Mouse (Mus musculus): ENCODE measurements around the gene Chn2. TPM values are rescaled to one million over a fixed set of nuclear protein-coding genes. Genes with fewer than 3 reads are reported as not detected.

Chn2 gene
- polyA plus RNA-seq, 1 experiment from 2014 or later, result 6.2 TPM

GRCm38 (mm10) chr6:54130881-54131280 is 91.5 kb downstream of the Chn2 start:
- Histone ChIP-seq H3K9me3 (replicated peaks; ENCODE audit: control insufficient read depth, low read length) (no peaks in the 10 kb centered on the region), H3K9ac (ENCODE audit: low read depth, low read length) (no peak overlapping the region), H3K4me3 (ENCODE audit: low read depth, low read length) (no peak overlapping the region), H3K27ac (ENCODE audit: low read depth, low read length) (no peak overlapping the region), H3K27me3 (ENCODE audit: control insufficient read depth, insufficient read depth, low read length) (no peaks in the 10 kb centered on the region), H3K36me3 (ENCODE audit: control insufficient read depth, insufficient read depth, low read length) (no peaks in the 10 kb centered on the region), H3K4me1 (ENCODE audit: control insufficient read depth, insufficient read depth, low read length) (0 out of 2 replicates have a peak, but pooled peaks cover 3% of the 10 kb centered on the region), H3K4me2 (no peak overlapping the region)
- ATAC-seq (replicated peaks; ENCODE audit: insufficient number of reproducible peaks, low FRiP score, low TSS enrichment), result no peak
- WGBS (ENCODE audit: insufficient replicate concordance), result 78% methylated on average over 3 of the region's 3 CpGs

GRCm38 (mm10) chr6:54132576-54132975 is 93.2 kb downstream of the Chn2 start:
- no peak overlapping the region for H3K9ac ChIP-seq (ENCODE audit: low read depth, low read length)
- no peak overlapping the region for H3K27ac ChIP-seq (ENCODE audit: low read depth, low read length)
- no peaks in the 10 kb centered on the region for H3K9me3 ChIP-seq (replicated peaks; ENCODE audit: control insufficient read depth, low read length)
- no peaks in the 10 kb centered on the region for H3K36me3 ChIP-seq (ENCODE audit: control insufficient read depth, insufficient read depth, low read length)
- no peak overlapping the region for H3K4me3 ChIP-seq (ENCODE audit: low read depth, low read length)
- 0 out of 2 replicates have a peak, but pooled peaks cover 3% of the 10 kb centered on the region for H3K4me1 ChIP-seq (ENCODE audit: control insufficient read depth, insufficient read depth, low read length)
- ATAC-seq (replicated peaks; ENCODE audit: insufficient number of reproducible peaks, low FRiP score, low TSS enrichment), result no peak
- H3K4me2 ChIP-seq, result no peak overlapping the region
- 61% methylated on average over 1 of the region's 1 CpGs for WGBS (ENCODE audit: insufficient replicate concordance)
- H3K27me3 ChIP-seq (ENCODE audit: control insufficient read depth, insufficient read depth, low read length), result no peaks in the 10 kb centered on the region

- Histone ChIP-seq H3K9me3 (replicated peaks; ENCODE audit: control insufficient read depth, low read length) (no peaks in the 10 kb centered on the region), H3K27me3 (ENCODE audit: control insufficient read depth, insufficient read depth, low read length) (no peaks in the 10 kb centered on the region), H3K4me2 (no peak overlapping the region), H3K36me3 (ENCODE audit: control insufficient read depth, insufficient read depth, low read length) (no peaks in the 10 kb centered on the region), H3K27ac (ENCODE audit: low read depth, low read length) (no peak overlapping the region), H3K4me3 (ENCODE audit: low read depth, low read length) (no peak overlapping the region), H3K9ac (ENCODE audit: low read depth, low read length) (no peak overlapping the region), H3K4me1 (ENCODE audit: control insufficient read depth, insufficient read depth, low read length) (0 out of 2 replicates have a peak, but pooled peaks cover 3% of the 10 kb centered on the region)
- WGBS (ENCODE audit: insufficient replicate concordance), result 79% methylated on average over 5 of the region's 5 CpGs
- no peak for ATAC-seq (replicated peaks; ENCODE audit: insufficient number of reproducible peaks, low FRiP score, low TSS enrichment)
Observed at GRCm38 (mm10) chr6:54133231-54133630, 93.9 kb downstream of the Chn2 start.

GRCm38 (mm10) chr6:54138157-54138556 is 98.8 kb downstream of the Chn2 start:
- Histone ChIP-seq H3K4me1 (ENCODE audit: control insufficient read depth, insufficient read depth, low read length) (no peaks in the 10 kb centered on the region), H3K27ac (ENCODE audit: low read depth, low read length) (no peak overlapping the region), H3K9me3 (replicated peaks; ENCODE audit: control insufficient read depth, low read length) (no peaks in the 10 kb centered on the region), H3K4me3 (ENCODE audit: low read depth, low read length) (no peak overlapping the region), H3K9ac (ENCODE audit: low read depth, low read length) (no peak overlapping the region), H3K27me3 (ENCODE audit: control insufficient read depth, insufficient read depth, low read length) (no peaks in the 10 kb centered on the region), H3K36me3 (ENCODE audit: control insufficient read depth, insufficient read depth, low read length) (no peaks in the 10 kb centered on the region), H3K4me2 (no peak overlapping the region)
- no peak for ATAC-seq (replicated peaks; ENCODE audit: insufficient number of reproducible peaks, low FRiP score, low TSS enrichment)
- 82% methylated on average over 9 of the region's 9 CpGs for WGBS (ENCODE audit: insufficient replicate concordance)

GRCm38 (mm10) chr6:54140488-54140887 is 101.1 kb downstream of the Chn2 start:
- Histone ChIP-seq H3K27ac (ENCODE audit: low read depth, low read length) (no peak overlapping the region), H3K4me1 (ENCODE audit: control insufficient read depth, insufficient read depth, low read length) (no peaks in the 10 kb centered on the region), H3K27me3 (ENCODE audit: control insufficient read depth, insufficient read depth, low read length) (no peaks in the 10 kb centered on the region), H3K4me2 (no peak overlapping the region), H3K36me3 (ENCODE audit: control insufficient read depth, insufficient read depth, low read length) (no peaks in the 10 kb centered on the region), H3K4me3 (ENCODE audit: low read depth, low read length) (no peak overlapping the region), H3K9ac (ENCODE audit: low read depth, low read length) (no peak overlapping the region), H3K9me3 (replicated peaks; ENCODE audit: control insufficient read depth, low read length) (no peaks in the 10 kb centered on the region)
- WGBS (ENCODE audit: insufficient replicate concordance), result 91% methylated on average over 4 of the region's 4 CpGs
- no peak for ATAC-seq (replicated peaks; ENCODE audit: insufficient number of reproducible peaks, low FRiP score, low TSS enrichment)

GRCm38 (mm10) chr6:54141165-54141564 is 101.8 kb downstream of the Chn2 start:
- no peaks in the 10 kb centered on the region for H3K36me3 ChIP-seq (ENCODE audit: control insufficient read depth, insufficient read depth, low read length)
- H3K9ac ChIP-seq (ENCODE audit: low read depth, low read length), result no peak overlapping the region
- ATAC-seq (replicated peaks; ENCODE audit: insufficient number of reproducible peaks, low FRiP score, low TSS enrichment), result no peak
- H3K27ac ChIP-seq (ENCODE audit: low read depth, low read length), result no peak overlapping the region
- no peak overlapping the region for H3K4me3 ChIP-seq (ENCODE audit: low read depth, low read length)
- H3K4me2 ChIP-seq, result no peak overlapping the region
- H3K4me1 ChIP-seq (ENCODE audit: control insufficient read depth, insufficient read depth, low read length), result no peaks in the 10 kb centered on the region
- H3K9me3 ChIP-seq (replicated peaks; ENCODE audit: control insufficient read depth, low read length), result no peaks in the 10 kb centered on the region
- 75% methylated on average over 3 of the region's 3 CpGs for WGBS (ENCODE audit: insufficient replicate concordance)
- H3K27me3 ChIP-seq (ENCODE audit: control insufficient read depth, insufficient read depth, low read length), result no peaks in the 10 kb centered on the region

- 67% methylated on average over 11 of the region's 11 CpGs for WGBS (ENCODE audit: insufficient replicate concordance)
- no peaks in the 10 kb centered on the region for H3K9me3 ChIP-seq (replicated peaks; ENCODE audit: control insufficient read depth, low read length)
- H3K4me2 ChIP-seq, result no peak overlapping the region
- no peak overlapping the region for H3K4me3 ChIP-seq (ENCODE audit: low read depth, low read length)
- no peaks in the 10 kb centered on the region for H3K27me3 ChIP-seq (ENCODE audit: control insufficient read depth, insufficient read depth, low read length)
- no peak overlapping the region for H3K9ac ChIP-seq (ENCODE audit: low read depth, low read length)
- H3K4me1 ChIP-seq (ENCODE audit: control insufficient read depth, insufficient read depth, low read length), result no peaks in the 10 kb centered on the region
- H3K36me3 ChIP-seq (ENCODE audit: control insufficient read depth, insufficient read depth, low read length), result no peaks in the 10 kb centered on the region
- no peak overlapping the region for H3K27ac ChIP-seq (ENCODE audit: low read depth, low read length)
- ATAC-seq (replicated peaks; ENCODE audit: insufficient number of reproducible peaks, low FRiP score, low TSS enrichment), result no peak
Observed at GRCm38 (mm10) chr6:54142848-54143651, 103.7 kb downstream of the Chn2 start.

GRCm38 (mm10) chr6:54143652-54143960 is 104.3 kb downstream of the Chn2 start:
- 71% methylated on average over 2 of the region's 2 CpGs for WGBS (ENCODE audit: insufficient replicate concordance)
- H3K27ac ChIP-seq (ENCODE audit: low read depth, low read length), result no peak overlapping the region

More at GRCm38 (mm10) chr6:54143652-54143960, 104.3 kb downstream of the Chn2 start:
- Histone ChIP-seq H3K4me2 (no peak overlapping the region), H3K36me3 (ENCODE audit: control insufficient read depth, insufficient read depth, low read length) (no peaks in the 10 kb centered on the region), H3K9me3 (replicated peaks; ENCODE audit: control insufficient read depth, low read length) (no peaks in the 10 kb centered on the region), H3K9ac (ENCODE audit: low read depth, low read length) (no peak overlapping the region), H3K4me1 (ENCODE audit: control insufficient read depth, insufficient read depth, low read length) (no peaks in the 10 kb centered on the region), H3K27me3 (ENCODE audit: control insufficient read depth, insufficient read depth, low read length) (no peaks in the 10 kb centered on the region), H3K4me3 (ENCODE audit: low read depth, low read length) (no peak overlapping the region)
- ATAC-seq (replicated peaks; ENCODE audit: insufficient number of reproducible peaks, low FRiP score, low TSS enrichment), result no peak

Measured in heart, embryonic 11.5 days (tissue).